Mouse (Mus musculus) liver, embryonic 11.5 days (tissue): Measurements from ENCODE around the gene Mvb12a. TPM values are rescaled to one million over a fixed set of nuclear protein-coding genes. Genes with fewer than 3 reads are reported as not detected.

Source experiments
- ATAC-seq: fragments of 200-750 bp; cut with Nextera tagmentation; replicated peaks from 2 replicates; pipeline ENCODE4 v1.8.0; 2017; ENCODE audit warnings: moderate number of reproducible peaks, mild to moderate bottlenecking, moderate TSS enrichment, moderate library complexity; ENCODE audit not compliant: low FRiP score
- DNase-seq: peaks from one replicate; pipeline ENCODE4 v3.0.0-alpha.2; 2017; ENCODE audit warnings: low spot score
- H3K27ac ChIP-seq: fragments of 300-500 bp; sonication (generic); 2 replicates; pipeline ENCODE4 v1.5.1; 2014; ENCODE audit warnings: mild to moderate bottlenecking, low read depth, low read length, control low read depth
- H3K27me3 ChIP-seq: fragments of 300-500 bp; sonication (generic); replicated peaks from 2 replicates; pipeline ENCODE4 v1.6.1; 2014; ENCODE audit warnings: low read length, mixed read lengths; ENCODE audit not compliant: control insufficient read depth, insufficient read depth
- H3K36me3 ChIP-seq: fragments of 300-500 bp; sonication (generic); 2 replicates; pipeline ENCODE4 v1.6.1; 2014; ENCODE audit warnings: mild to moderate bottlenecking, low read length, moderate library complexity, mixed read lengths; ENCODE audit not compliant: control insufficient read depth, insufficient read depth
- H3K4me1 ChIP-seq: fragments of 300-500 bp; sonication (generic); replicated peaks from 2 replicates; pipeline ENCODE4 v1.6.1; 2014; ENCODE audit warnings: low read length, mixed read lengths; ENCODE audit not compliant: control insufficient read depth, insufficient read depth
- H3K4me2 ChIP-seq: fragments of 300-500 bp; sonication (generic); 2 replicates; pipeline ENCODE4 v1.6.1; 2014; ENCODE audit warnings: mild to moderate bottlenecking, control low read depth, moderate library complexity
- H3K4me3 ChIP-seq: fragments of 300-500 bp; sonication (generic); 2 replicates; pipeline ENCODE4 v1.5.1; 2014; ENCODE audit warnings: low read depth, low read length, control low read depth
- H3K9ac ChIP-seq: fragments of 300-500 bp; sonication (generic); 2 replicates; pipeline ENCODE4 v1.6.1; 2014; ENCODE audit warnings: low read depth, low read length, control low read depth
- H3K9me3 ChIP-seq: fragments of 300-500 bp; sonication (generic); 2 replicates; pipeline ENCODE4 v1.6.1; 2016; ENCODE audit warnings: low read length, inconsistent platforms, mixed read lengths; ENCODE audit not compliant: control insufficient read depth
- WGBS: fragments of 180-500 bp; shearing (Covaris S2); extraction: QIAGEN DNeasy Blood & Tissue Kit; methylation state at CpG from one replicate; pipeline ENCODE4 v1.1.7; 2014; 5-methylcytosine and 5-hydroxymethylcytosine counted together
- polyA plus RNA-seq: library from polyadenylated mRNA; unstranded; fragments of >200 nt; fragmentation: Nextera tagmentation; extraction: Ambion mirVana; gene quantifications from 2 replicates; pipeline ENCODE4 v1.2.1, GENCODE M21; 2014

Mvb12a gene
- polyA plus RNA-seq, 1 experiment from 2014 or later, result 71.0 TPM

GRCm38 (mm10) chr8:71597451-71597850, 54.7 kb downstream of the Mvb12a start, which contains the start of gene Fam129c:
TSS of gene Fam129c (plus strand) at chr8:71597648.
- no peak within 1 kb of the TSS for H3K4me3 ChIP-seq
- ATAC-seq (no peak), DNase-seq (no peak)
- H3K27ac ChIP-seq, result no peak within 1 kb of the TSS
- 84% methylated on average over 3 of the region's 3 CpGs for WGBS
- H3K9me3 ChIP-seq, result no peaks in the 10 kb centered on the region
- H3K4me2 ChIP-seq, result no peak within 1 kb of the TSS
- H3K4me1 ChIP-seq, result peaks cover 16% of the 10 kb centered on the region
- no peak within 1 kb of the TSS; the same call in 1 of the 2 replicates for H3K9ac ChIP-seq
- H3K36me3 ChIP-seq, result no peaks in the 10 kb centered on the region
- peaks cover 25% of the 10 kb centered on the region for H3K27me3 ChIP-seq

Other genes starting within 250 kb of the Mvb12a start
- 86.9 and 97.8 TPM in 2 replicates for gene Use1, start 176.1 kb upstream of the Mvb12a start, polyA plus RNA-seq
- 5.8 and 6.9 TPM in 2 replicates for gene Ocel1, start 171.6 kb upstream of the Mvb12a start, polyA plus RNA-seq
- gene Nr2f6, start 161.0 kb upstream of the Mvb12a start, polyA plus RNA-seq, result 43.7 and 44.6 TPM in 2 replicates
- 6.6 and 6.7 TPM in 2 replicates for gene Ushbp1, start 147.1 kb upstream of the Mvb12a start, polyA plus RNA-seq
- gene Babam1, start 146.1 kb upstream of the Mvb12a start, polyA plus RNA-seq, result 102 and 111 TPM in 2 replicates
- gene Ankle1, start 136.9 kb upstream of the Mvb12a start, polyA plus RNA-seq, result 43.9 and 52.9 TPM in 2 replicates
- 20.6 and 21.4 TPM in 2 replicates for gene Abhd8, start 79.3 kb upstream of the Mvb12a start, polyA plus RNA-seq
- gene Mrpl34, start 78.0 kb upstream of the Mvb12a start, polyA plus RNA-seq, result 215 and 229 TPM in 2 replicates
- 94.1 and 98.2 TPM in 2 replicates for gene Dda1, start 73.7 kb upstream of the Mvb12a start, polyA plus RNA-seq
- gene Ano8, start 57.0 kb upstream of the Mvb12a start, polyA plus RNA-seq, result 0.60 and 0.96 TPM in 2 replicates
- 9.5 and 10.4 TPM in 2 replicates for gene Gtpbp3, start 54.8 kb upstream of the Mvb12a start, polyA plus RNA-seq
- 56.0 and 57.3 TPM in 2 replicates for gene Plvap, start 31.2 kb upstream of the Mvb12a start, polyA plus RNA-seq
- gene Ccdc194, start 17.2 kb upstream of the Mvb12a start, polyA plus RNA-seq, result 0.16 and 0.44 TPM in 2 replicates
- 21.9 and 24.0 TPM in 2 replicates for gene Bst2, start 5.5 kb upstream of the Mvb12a start, polyA plus RNA-seq
- 0.53 and 1.1 TPM in 2 replicates for gene Tmem221, start 15.9 kb downstream of the Mvb12a start, polyA plus RNA-seq
- 0.23 and 0.30 TPM in 2 replicates for gene Nxnl1, start 23.7 kb downstream of the Mvb12a start, polyA plus RNA-seq
- 6.2 and 7.0 TPM in 2 replicates for gene Slc27a1, start 26.0 kb downstream of the Mvb12a start, polyA plus RNA-seq
- 200 TPM in 2 replicates for gene Pgls, start 49.3 kb downstream of the Mvb12a start, polyA plus RNA-seq
- 0.88 and 3.8 TPM in 2 replicates for gene Fam129c, start 54.7 kb downstream of the Mvb12a start, polyA plus RNA-seq
- gene Colgalt1, start 68.1 kb downstream of the Mvb12a start, polyA plus RNA-seq, result 45.2 and 45.4 TPM in 2 replicates
- gene Unc13a, start 128.8 kb downstream of the Mvb12a start, polyA plus RNA-seq, result 0.41 and 0.45 TPM in 2 replicates
- 10.1 and 11.0 TPM in 2 replicates for gene Jak3, start 133.4 kb downstream of the Mvb12a start, polyA plus RNA-seq
- 1.3 and 2.0 TPM in 2 replicates for gene Insl3, start 146.3 kb downstream of the Mvb12a start, polyA plus RNA-seq
- 2.1 and 2.9 TPM in 2 replicates for gene B3gnt3, start 158.9 kb downstream of the Mvb12a start, polyA plus RNA-seq
- gene Fcho1, start 182.8 kb downstream of the Mvb12a start, polyA plus RNA-seq, result 20.8 and 21.1 TPM in 2 replicates